Mouse (Mus musculus) cortical plate, adult 2 months (tissue): ENCODE results near the gene Zmynd15. TPM values are rescaled to one million over a fixed set of nuclear protein-coding genes. Genes with fewer than 3 reads are reported as not detected.
"Not testable (repeated sequence)": the region's sequence is repeated elsewhere in the genome, so short reads cannot be mapped to it uniquely, and the experiment has no call there.

Experiments used
- H3K27ac ChIP-seq: fragments of 200-500 bp; 2 replicates; pipeline ENCODE4 v1.5.1; 2012; ENCODE audit warnings: low read length, control low read depth, inconsistent platforms; ENCODE audit not compliant: insufficient read depth
- H3K4me1 ChIP-seq: fragments of 200-500 bp; 2 replicates; pipeline ENCODE4 v1.6.1; 2011; ENCODE audit warnings: low read length; ENCODE audit not compliant: control insufficient read depth, insufficient read depth
- H3K4me3 ChIP-seq: fragments of 200-500 bp; 2 replicates; pipeline ENCODE4 v1.5.1; 2011; ENCODE audit warnings: mild to moderate bottlenecking, low read length, control low read depth; ENCODE audit not compliant: insufficient read depth
- CTCF ChIP-seq: fragments of 200-500 bp; IDR thresholded peaks from 2 replicates; pipeline ENCODE4 v1.5.1; 2011; ENCODE audit warnings: mild to moderate bottlenecking, control low read depth, low read length; ENCODE audit not compliant: insufficient read depth; ENCODE audit errors: extremely low read depth
- POLR2A ChIP-seq: fragments of 200-500 bp; IDR thresholded peaks from 2 replicates; pipeline ENCODE4 v1.6.1; 2011; ENCODE audit warnings: mild to moderate bottlenecking, low read length, control low read depth; ENCODE audit not compliant: insufficient read depth; ENCODE audit errors: extremely low read depth
- polyA plus RNA-seq: library from polyadenylated mRNA; depleted of rRNA; stranded (reverse); fragments of >200 nt; gene quantifications from 2 replicates; pipeline ENCODE4 v1.2.3, GENCODE M21; 2012

The Zmynd15 gene
- polyA plus RNA-seq, 1 experiment: 0.44 TPM

DNA sequence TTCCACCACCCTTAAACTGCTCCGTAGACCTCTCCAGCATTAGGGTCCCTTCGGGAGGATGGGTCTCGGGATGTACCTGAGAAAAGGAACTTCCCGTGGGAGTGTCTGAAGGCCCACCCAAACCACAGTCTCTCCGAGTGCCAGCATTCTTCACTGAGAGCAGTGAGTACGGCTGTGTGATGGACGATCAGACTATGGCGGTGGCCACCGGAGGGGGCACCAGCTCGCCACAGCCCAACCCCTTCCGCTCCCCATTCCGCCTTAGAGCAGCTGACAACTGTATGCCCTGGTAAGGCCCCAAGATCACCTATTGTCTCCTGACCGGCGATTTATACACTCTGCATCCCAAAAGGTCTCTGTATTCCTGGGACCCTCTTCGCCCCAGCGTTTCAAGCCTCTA is 6.0 kb downstream of the Zmynd15 start:
- TF ChIP-seq CTCF: no peak
- TF ChIP-seq POLR2A: no peak
- H3K4me1 ChIP-seq: no peaks in the 10 kb centered on the region
- H3K27ac ChIP-seq: no peak overlapping the region
- H3K4me3 ChIP-seq: no peak overlapping the region

DNA sequence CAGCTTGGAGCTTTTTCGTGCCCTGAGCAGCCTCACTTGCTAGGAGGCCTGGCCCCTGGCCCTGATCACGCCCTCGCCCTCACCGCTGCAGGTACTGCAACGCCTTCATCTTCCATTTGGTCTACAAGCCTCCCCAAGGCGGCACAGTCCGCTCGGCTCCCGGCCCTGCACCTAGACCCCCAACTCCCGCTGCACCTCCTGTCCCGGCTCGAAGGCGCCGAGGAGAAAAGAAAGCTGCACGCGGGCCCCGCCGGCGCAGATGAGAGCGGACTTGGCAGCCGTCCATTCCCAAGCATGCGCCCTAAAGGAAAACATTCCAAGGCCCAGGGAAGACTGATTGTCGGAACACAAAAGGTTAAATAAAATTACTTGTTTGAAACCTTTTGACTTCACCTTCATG is 6.6 kb downstream of the Zmynd15 start:
- no peak for TF ChIP-seq POLR2A
- no peak for TF ChIP-seq CTCF
- no peak overlapping the region for H3K27ac ChIP-seq
- no peaks in the 10 kb centered on the region for H3K4me1 ChIP-seq
- no peak overlapping the region for H3K4me3 ChIP-seq

DNA sequence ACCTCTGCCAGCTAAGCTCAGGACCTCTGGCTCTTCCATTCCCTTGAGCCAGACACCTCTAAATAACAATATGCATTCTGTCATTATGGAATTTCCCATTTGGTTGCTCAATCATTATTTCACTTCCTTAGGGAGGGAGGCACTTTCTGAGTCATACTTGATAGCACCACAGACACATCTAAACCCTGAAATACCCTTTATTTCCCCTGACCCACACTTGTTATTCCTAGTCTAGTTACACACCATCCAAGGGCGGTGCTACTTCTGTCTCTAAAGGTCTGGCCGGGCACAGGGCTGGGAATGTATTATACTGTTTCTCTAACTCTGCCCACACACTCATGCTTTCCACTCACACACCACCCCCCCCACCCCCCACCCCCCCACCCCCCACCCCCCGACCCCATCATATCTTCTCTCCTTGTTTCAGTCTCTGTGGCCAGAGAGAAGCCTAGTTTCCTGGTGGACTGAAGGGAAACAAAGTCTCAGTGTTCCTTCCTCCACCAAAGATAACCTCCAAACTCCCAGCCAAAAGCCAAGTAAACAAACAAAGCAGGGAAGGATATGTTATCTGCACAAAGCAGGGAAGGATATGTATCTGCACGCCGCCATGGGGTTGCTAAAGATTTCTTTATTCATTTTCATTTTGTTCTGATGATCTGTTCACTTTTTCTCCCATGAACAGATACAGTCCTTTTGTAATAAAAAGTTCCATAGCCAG is 8.8 kb downstream of the Zmynd15 start:
- Histone ChIP-seq H3K4me3 (no peak overlapping the region), H3K4me1 (no peaks in the 10 kb centered on the region), H3K27ac (no peak overlapping the region)
- no peak for TF ChIP-seq POLR2A
- TF ChIP-seq CTCF: no peak

DNA sequence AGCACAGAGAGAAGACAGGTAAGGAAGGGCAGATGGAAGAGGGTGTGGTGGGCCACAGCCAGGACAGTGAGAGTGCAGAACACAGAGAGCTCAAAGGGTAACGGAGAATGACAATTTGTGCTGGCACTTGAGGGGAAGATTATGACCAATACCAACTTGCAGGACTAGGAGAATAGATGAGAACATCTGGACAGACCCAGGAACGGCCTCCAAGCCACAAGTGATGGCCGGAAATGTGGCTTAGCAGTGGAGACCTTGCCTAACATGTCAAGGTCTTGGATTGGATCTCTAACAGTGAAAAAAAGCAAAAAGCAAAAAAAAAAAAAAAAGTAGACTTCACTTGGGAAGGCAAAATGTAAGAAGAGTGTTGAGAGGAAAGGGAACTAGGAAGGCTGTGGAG is 10.5 kb downstream of the Zmynd15 start:
- H3K4me3 ChIP-seq: no peak overlapping the region
- no peaks in the 10 kb centered on the region for H3K4me1 ChIP-seq
- TF ChIP-seq POLR2A (no peak), CTCF (no peak)
- H3K27ac ChIP-seq: no peak overlapping the region

DNA sequence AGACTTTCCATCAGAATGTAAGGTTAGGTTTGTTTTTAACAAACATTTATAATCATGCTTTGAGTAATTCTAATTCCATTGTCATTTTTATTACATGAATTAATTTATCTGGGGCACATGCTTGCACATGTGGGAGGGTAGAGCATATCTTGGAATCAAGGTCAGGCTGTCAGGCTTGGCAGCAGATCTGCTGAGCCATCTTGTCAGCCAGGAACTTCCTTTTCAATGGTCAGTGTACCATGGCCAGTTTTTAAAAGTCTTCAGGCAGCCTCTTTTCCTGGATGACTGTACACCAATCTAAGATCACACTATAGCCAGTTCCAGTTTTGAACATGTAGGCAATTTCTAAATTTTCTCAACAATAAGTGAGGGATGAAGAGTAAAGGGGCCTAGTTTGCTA is 13.5 kb downstream of the Zmynd15 start:
- H3K27ac ChIP-seq: no peak overlapping the region
- H3K4me1 ChIP-seq: no peaks in the 10 kb centered on the region
- H3K4me3 ChIP-seq: no peak overlapping the region
- TF ChIP-seq CTCF: no peak
- no peak for TF ChIP-seq POLR2A

DNA sequence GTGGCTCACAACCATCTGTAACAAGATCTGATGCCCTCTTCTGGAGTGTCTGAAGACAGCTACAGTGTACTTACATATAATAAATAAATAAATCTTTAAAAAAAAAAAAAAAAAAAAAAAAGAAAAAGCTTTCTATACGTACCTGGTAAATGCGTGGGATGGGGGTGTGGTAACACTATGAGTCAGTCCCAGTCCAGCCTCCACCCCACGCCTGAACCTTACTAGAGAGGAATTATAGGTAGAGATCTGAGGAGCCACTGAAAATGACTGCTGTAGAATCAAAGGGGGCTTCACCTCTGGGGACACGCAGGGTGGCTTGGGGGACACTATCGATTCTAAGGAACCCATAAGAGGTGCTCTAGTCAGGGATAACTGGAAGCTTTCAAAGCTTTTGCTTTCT is 14.1 kb downstream of the Zmynd15 start:
- H3K4me1 ChIP-seq, H3K4me3 ChIP-seq, H3K27ac ChIP-seq: not testable (repeated sequence)

DNA sequence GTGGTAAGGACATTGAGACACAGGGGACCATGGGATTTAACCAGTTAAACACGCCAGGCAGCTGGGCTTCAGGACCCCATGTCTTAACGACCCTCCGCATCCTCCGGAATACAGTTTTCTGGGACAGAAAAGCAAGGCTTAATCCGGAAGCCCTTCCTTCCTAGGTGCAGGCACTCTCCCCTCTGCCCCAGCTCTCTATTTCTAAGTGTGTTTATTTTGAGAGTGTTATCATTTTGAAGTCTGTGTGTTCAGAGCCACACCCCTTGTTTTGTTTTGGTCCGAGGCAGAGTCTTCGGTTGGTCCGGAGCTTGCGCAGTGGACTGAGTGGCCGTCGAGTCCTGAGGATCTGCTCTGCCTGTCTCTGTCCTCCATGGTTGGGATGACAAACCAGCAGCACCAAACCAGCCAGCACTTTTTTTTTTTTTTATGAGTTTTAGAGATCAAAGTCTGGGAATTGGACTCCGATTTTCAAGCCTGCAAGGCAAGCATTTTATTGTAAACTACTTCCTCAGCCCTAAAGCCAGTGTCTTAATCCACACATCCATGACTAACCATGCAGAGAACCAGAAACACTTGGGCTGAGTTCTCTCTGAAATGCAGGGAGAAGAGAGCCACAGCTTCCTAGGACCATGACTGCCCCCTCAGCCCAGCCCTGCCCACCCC is 15.8 kb downstream of the Zmynd15 start:
- H3K4me1 ChIP-seq: no peaks in the 10 kb centered on the region
- TF ChIP-seq POLR2A (no peak), CTCF (no peak)
- no peak overlapping the region for H3K4me3 ChIP-seq
- H3K27ac ChIP-seq: no peak overlapping the region

DNA sequence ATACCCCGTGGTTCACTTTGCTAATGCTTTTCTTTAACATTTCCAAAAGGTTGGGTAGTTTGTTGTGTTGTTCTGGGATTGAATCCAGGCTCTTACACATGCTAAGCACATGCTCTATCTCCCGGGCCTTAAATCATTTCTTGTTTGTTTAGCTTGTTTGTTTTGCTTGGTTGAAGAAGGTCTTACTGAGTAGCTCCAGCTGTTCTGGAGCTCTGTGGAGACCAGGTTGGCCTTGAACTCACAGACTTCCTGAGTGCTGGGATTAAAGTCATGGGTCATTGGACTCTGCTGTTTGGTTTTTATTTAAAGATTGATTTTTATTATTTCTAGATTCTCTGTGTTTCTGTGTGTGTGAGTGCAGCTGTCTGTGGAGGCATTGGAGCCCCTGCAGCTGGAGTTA is 26.3 kb downstream of the Zmynd15 start:
- no peak overlapping the region for H3K27ac ChIP-seq
- no peaks in the 10 kb centered on the region for H3K4me1 ChIP-seq
- no peak overlapping the region for H3K4me3 ChIP-seq
- no peak for TF ChIP-seq POLR2A
- TF ChIP-seq CTCF: no peak

DNA sequence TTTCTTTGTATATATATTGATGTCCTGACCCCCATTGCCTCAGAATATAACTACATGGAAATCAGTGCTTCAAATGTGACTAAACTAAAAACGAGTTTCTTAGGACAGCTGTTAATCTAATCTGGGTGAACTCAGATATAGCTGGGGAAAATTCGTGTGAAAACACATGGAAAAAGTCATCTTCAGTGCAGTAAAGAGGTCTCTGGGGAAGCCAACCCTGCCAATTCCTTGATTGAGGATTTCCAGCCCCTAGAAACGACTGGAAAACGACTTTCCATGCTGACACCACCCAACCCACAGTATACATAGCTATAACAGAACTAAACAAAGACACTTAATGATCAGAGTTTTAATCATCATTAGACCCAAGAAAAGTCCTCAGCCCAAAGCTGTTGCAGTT is 28.6 kb downstream of the Zmynd15 start:
- Histone ChIP-seq H3K4me1 (no peaks in the 10 kb centered on the region), H3K27ac (no peak overlapping the region), H3K4me3 (no peak overlapping the region)
- TF ChIP-seq CTCF: no peak
- no peak for TF ChIP-seq POLR2A

DNA sequence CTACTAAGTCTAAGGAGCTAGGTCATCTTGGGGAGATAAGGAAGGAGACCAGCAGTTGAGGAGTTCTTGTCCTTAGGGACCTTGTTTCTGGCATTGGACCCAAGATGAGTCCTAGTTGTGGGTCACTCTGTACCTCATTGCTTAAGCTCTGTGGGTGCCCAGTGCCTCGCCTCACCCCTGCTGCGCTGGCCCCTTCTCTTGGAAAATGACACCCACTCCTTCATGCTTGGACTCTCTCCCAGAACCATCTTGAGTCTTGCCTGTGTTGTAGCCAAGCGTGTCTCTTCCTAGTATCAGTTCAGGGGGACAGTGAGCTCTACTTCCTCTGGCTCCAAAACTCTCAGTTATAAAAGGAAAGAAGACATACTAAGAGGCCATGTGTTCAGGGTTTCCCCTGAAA is 29.9 kb downstream of the Zmynd15 start:
- Histone ChIP-seq H3K27ac (peak overlapping the region; percentile 37; the same call in 1 of the 2 replicates), H3K4me1 (no peaks in the 10 kb centered on the region), H3K4me3 (no peak overlapping the region)
- TF ChIP-seq POLR2A (no peak), CTCF (no peak)
